Mouse (Mus musculus): ENCODE measurements at regions not wholly inside any gene's neighbourhood (a gene's known extent, or its start where the extent isn't known, plus 50 kb on each side); places are given as distances from the start of the nearest gene placed in this dataset.

GRCm38 (mm10) chr7:40052255-40052654 lies 534.7 kb downstream of the Zfp619 start:
- peak; percentile 35 for DNase-seq
- Histone ChIP-seq H3K36me3 (ENCODE audit: control insufficient read depth, insufficient read depth, low read length) (no peaks in the 10 kb centered on the region), H3K4me3 (ENCODE audit: insufficient read depth, low read depth, low read length) (no peak overlapping the region), H3K4me1 (ENCODE audit: control insufficient read depth, insufficient read depth, low read length) (no peaks in the 10 kb centered on the region), H3K27me3 (replicated peaks; ENCODE audit: control insufficient read depth, insufficient read depth, low read length) (no peaks in the 10 kb centered on the region), H3K27ac (ENCODE audit: insufficient read depth, low read depth, low read length) (no peak overlapping the region)
- 38% methylated on average over 2 of the region's 2 CpGs for WGBS
- no peak for TF ChIP-seq CTCF (conservative IDR thresholded peaks at IDR 0.05; ENCODE audit: insufficient read depth, insufficient read length, low read depth, low read length)
- no peak for TF ChIP-seq POLR2A (IDR thresholded peaks at IDR 0.05; ENCODE audit: low read depth, low read length)

- no peaks in the 10 kb centered on the region for H3K36me3 ChIP-seq (ENCODE audit: control insufficient read depth, insufficient read depth, low read length)
- no peaks in the 10 kb centered on the region for H3K27me3 ChIP-seq (replicated peaks; ENCODE audit: control insufficient read depth, insufficient read depth, low read length)
- TF ChIP-seq CTCF (conservative IDR thresholded peaks at IDR 0.05; ENCODE audit: insufficient read depth, insufficient read length, low read depth, low read length) (no peak), POLR2A (IDR thresholded peaks at IDR 0.05; ENCODE audit: low read depth, low read length) (no peak)
- H3K4me3 ChIP-seq (ENCODE audit: insufficient read depth, low read depth, low read length): no peak overlapping the region
- WGBS: 27% methylated on average over 4 of the region's 4 CpGs
- no peaks in the 10 kb centered on the region for H3K4me1 ChIP-seq (ENCODE audit: control insufficient read depth, insufficient read depth, low read length)
- peak; percentile 47 for DNase-seq
- no peak overlapping the region for H3K27ac ChIP-seq (ENCODE audit: insufficient read depth, low read depth, low read length)
These were observed 541.3 kb downstream of the Zfp619 start for GRCm38 (mm10) chr7:40058836-40059235.

- no peaks in the 10 kb centered on the region for H3K27me3 ChIP-seq (replicated peaks; ENCODE audit: control insufficient read depth, insufficient read depth, low read length)
- H3K4me3 ChIP-seq (ENCODE audit: insufficient read depth, low read depth, low read length): no peak overlapping the region
- H3K27ac ChIP-seq (ENCODE audit: insufficient read depth, low read depth, low read length): no peak overlapping the region
- no peaks in the 10 kb centered on the region for H3K36me3 ChIP-seq (ENCODE audit: control insufficient read depth, insufficient read depth, low read length)
- TF ChIP-seq POLR2A (IDR thresholded peaks at IDR 0.05; ENCODE audit: low read depth, low read length) (no peak), CTCF (conservative IDR thresholded peaks at IDR 0.05; ENCODE audit: insufficient read depth, insufficient read length, low read depth, low read length) (no peak)
- WGBS: 43% methylated on average over 2 of the region's 2 CpGs
- H3K4me1 ChIP-seq (ENCODE audit: control insufficient read depth, insufficient read depth, low read length): no peaks in the 10 kb centered on the region
- no peak for DNase-seq
These were observed 547.1 kb downstream of the Zfp619 start for GRCm38 (mm10) chr7:40064631-40065030.

- H3K27me3 ChIP-seq (replicated peaks; ENCODE audit: control insufficient read depth, insufficient read depth, low read length): no peaks in the 10 kb centered on the region
- no peak overlapping the region for H3K27ac ChIP-seq (ENCODE audit: insufficient read depth, low read depth, low read length)
- TF ChIP-seq CTCF (conservative IDR thresholded peaks at IDR 0.05; ENCODE audit: insufficient read depth, insufficient read length, low read depth, low read length) (no peak), POLR2A (IDR thresholded peaks at IDR 0.05; ENCODE audit: low read depth, low read length) (no peak)
- no peaks in the 10 kb centered on the region for H3K4me1 ChIP-seq (ENCODE audit: control insufficient read depth, insufficient read depth, low read length)
- no peaks in the 10 kb centered on the region for H3K36me3 ChIP-seq (ENCODE audit: control insufficient read depth, insufficient read depth, low read length)
- DNase-seq: peak; percentile 6
- no peak overlapping the region for H3K4me3 ChIP-seq (ENCODE audit: insufficient read depth, low read depth, low read length)
- whole genome bisulfite sequencing: 61% methylated on average over 6 of the region's 6 CpGs
These were observed 548.0 kb downstream of the Zfp619 start for GRCm38 (mm10) chr7:40065526-40065925.

- 32% methylated on average over 1 of the region's 1 CpGs for WGBS
- TF ChIP-seq CTCF (conservative IDR thresholded peaks at IDR 0.05; ENCODE audit: insufficient read depth, insufficient read length, low read depth, low read length): no peak
- TF ChIP-seq POLR2A (IDR thresholded peaks at IDR 0.05; ENCODE audit: low read depth, low read length): no peak
- no peak for DNase-seq
These were observed 549.8 kb downstream of the Zfp619 start for GRCm38 (mm10) chr7:40067378-40067777.

GRCm38 (mm10) chr7:40071313-40071712 lies 553.7 kb downstream of the Zfp619 start:
- no peak for DNase-seq
- Histone ChIP-seq H3K27me3 (replicated peaks; ENCODE audit: control insufficient read depth, insufficient read depth, low read length) (no peaks in the 10 kb centered on the region), H3K27ac (ENCODE audit: insufficient read depth, low read depth, low read length) (no peak overlapping the region), H3K36me3 (ENCODE audit: control insufficient read depth, insufficient read depth, low read length) (no peaks in the 10 kb centered on the region), H3K4me3 (ENCODE audit: insufficient read depth, low read depth, low read length) (no peak overlapping the region), H3K4me1 (ENCODE audit: control insufficient read depth, insufficient read depth, low read length) (no peaks in the 10 kb centered on the region)
- TF ChIP-seq CTCF (conservative IDR thresholded peaks at IDR 0.05; ENCODE audit: insufficient read depth, insufficient read length, low read depth, low read length): no peak
- TF ChIP-seq POLR2A (IDR thresholded peaks at IDR 0.05; ENCODE audit: low read depth, low read length): no peak
- WGBS: 58% methylated on average over 2 of the region's 2 CpGs

More at GRCm38 (mm10) chr7:40067378-40067777, 549.8 kb downstream of the Zfp619 start:
- no peak overlapping the region for H3K4me3 ChIP-seq (ENCODE audit: insufficient read depth, low read depth, low read length)
- no peak overlapping the region for H3K27ac ChIP-seq (ENCODE audit: insufficient read depth, low read depth, low read length)
- H3K36me3 ChIP-seq (ENCODE audit: control insufficient read depth, insufficient read depth, low read length): no peaks in the 10 kb centered on the region
- no peaks in the 10 kb centered on the region for H3K4me1 ChIP-seq (ENCODE audit: control insufficient read depth, insufficient read depth, low read length)
- no peaks in the 10 kb centered on the region for H3K27me3 ChIP-seq (replicated peaks; ENCODE audit: control insufficient read depth, insufficient read depth, low read length)

- peak; percentile 23 for DNase-seq
- 72% methylated on average over 1 of the region's 1 CpGs for WGBS
- H3K27ac ChIP-seq (ENCODE audit: insufficient read depth, low read depth, low read length): no peak overlapping the region
- TF ChIP-seq POLR2A (IDR thresholded peaks at IDR 0.05; ENCODE audit: low read depth, low read length) (no peak), CTCF (conservative IDR thresholded peaks at IDR 0.05; ENCODE audit: insufficient read depth, insufficient read length, low read depth, low read length) (peak; percentile 51)
- H3K36me3 ChIP-seq (ENCODE audit: control insufficient read depth, insufficient read depth, low read length): no peaks in the 10 kb centered on the region
- no peak overlapping the region for H3K4me3 ChIP-seq (ENCODE audit: insufficient read depth, low read depth, low read length)
- no peaks in the 10 kb centered on the region for H3K4me1 ChIP-seq (ENCODE audit: control insufficient read depth, insufficient read depth, low read length)
- H3K27me3 ChIP-seq (replicated peaks; ENCODE audit: control insufficient read depth, insufficient read depth, low read length): no peaks in the 10 kb centered on the region
These were observed 554.9 kb downstream of the Zfp619 start for GRCm38 (mm10) chr7:40072478-40072877.
